Mouse (Mus musculus) kidney, adult 8-10 months (tissue): ENCODE results near the gene Nfe2l3.
A peak's percentile ranks its signal among the peaks of the same experiment; 100 is the strongest.

ENCODE experiments used
- DNase-seq, 2 experiments: peaks; one replicate each; pipeline ENCODE4 v3.0.0; 2022

The Nfe2l3 gene

GRCm38 (mm10) chr6:51486076-51486710, 53.7 kb downstream of the Nfe2l3 start:
- DNase-seq: no peak

- DNase-seq: no peak
Observed at GRCm38 (mm10) chr6:51486731-51487130, 54.3 kb downstream of the Nfe2l3 start.

GRCm38 (mm10) chr6:51489787-51490186, 57.3 kb downstream of the Nfe2l3 start:
- peak; percentile 71 to 81 for DNase-seq

- peak; percentile 7 to 20 for DNase-seq
Observed at GRCm38 (mm10) chr6:51497321-51498111, 65.0 kb downstream of the Nfe2l3 start.

- DNase-seq: no peak
Observed at GRCm38 (mm10) chr6:51505671-51506070, 73.2 kb downstream of the Nfe2l3 start.

- no peak for DNase-seq
Observed at GRCm38 (mm10) chr6:51507556-51507955, 75.1 kb downstream of the Nfe2l3 start.
